Mouse (Mus musculus) lung, adult 18-20 months (tissue): ENCODE data around the gene Ikzf1.

ENCODE experiments used
- DNase-seq, 2 experiments: peaks; one replicate each; pipeline ENCODE4 v3.0.0; 2022; ENCODE audit warnings: mixed read lengths in 2 of 2

Ikzf1 gene

GRCm38 (mm10) chr11:11811906-11812480 lies 127.2 kb downstream of the Ikzf1 start:
- DNase-seq, result peak; percentile 62 to 70

GRCm38 (mm10) chr11:11815737-11816136 lies 130.9 kb downstream of the Ikzf1 start:
- no peak for DNase-seq

GRCm38 (mm10) chr11:11818797-11819196 lies 134.0 kb downstream of the Ikzf1 start:
- no peak for DNase-seq

- DNase-seq, result no peak
Observed at GRCm38 (mm10) chr11:11819206-11819605, 134.4 kb downstream of the Ikzf1 start.

- DNase-seq, result peak; percentile 55 to 80
Observed at GRCm38 (mm10) chr11:11820251-11820650, 135.4 kb downstream of the Ikzf1 start.

- DNase-seq, result no peak
Observed at GRCm38 (mm10) chr11:11820737-11821136, 135.9 kb downstream of the Ikzf1 start.

GRCm38 (mm10) chr11:11821387-11821975 lies 136.7 kb downstream of the Ikzf1 start:
- no peak for DNase-seq
